Mouse (Mus musculus): Measurements from ENCODE around the gene Ddx43.

Ddx43 gene

GRCm38 (mm10) chr9:78447973-78448873, 52.6 kb downstream of the Ddx43 start, which contains the start of the genes Mto1 and Gm17324:
Gene Mto1, plus strand, starts transcription at chr9:78448208.
Gene Gm17324, minus strand, starts transcription at chr9:78448786.
- DNase-seq: peak; percentile 88

- DNase-seq: no peak
Observed at GRCm38 (mm10) chr9:78450404-78450803, 54.8 kb downstream of the Ddx43 start.

GRCm38 (mm10) chr9:78451382-78451781, 55.8 kb downstream of the Ddx43 start:
- no peak for DNase-seq

GRCm38 (mm10) chr9:78457026-78457425, 61.4 kb downstream of the Ddx43 start:
- no peak for DNase-seq

- no peak for DNase-seq
Observed at GRCm38 (mm10) chr9:78463337-78463736, 67.8 kb downstream of the Ddx43 start.

GRCm38 (mm10) chr9:78465725-78466124, 70.1 kb downstream of the Ddx43 start:
- DNase-seq: no peak
